Mouse (Mus musculus): ENCODE data around the gene Tor2a.

Tor2a gene

DNA sequence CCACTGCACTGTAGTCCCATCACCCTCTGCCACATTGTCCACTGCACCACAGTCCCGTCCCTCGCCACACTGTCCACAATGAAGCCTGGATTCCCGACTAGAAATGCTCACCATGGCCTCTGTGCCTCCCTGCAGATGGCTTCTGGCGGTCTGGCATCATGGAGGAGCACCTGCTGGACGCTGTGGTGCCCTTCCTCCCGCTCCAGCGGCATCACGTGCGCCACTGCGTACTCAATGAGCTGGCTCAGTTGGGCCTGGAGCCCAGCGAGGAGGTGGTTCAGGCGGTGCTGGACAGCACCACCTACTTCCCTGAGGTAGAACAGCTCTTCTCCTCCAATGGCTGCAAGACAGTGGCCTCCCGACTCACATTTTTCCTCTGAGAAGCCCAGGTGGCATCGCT lies 4.3 kb downstream of the Tor2a start:
- DNase-seq (ENCODE audit: low read depth in 2 of 2, low spot score in 2 of 2) = no peak

- DNase-seq (ENCODE audit: low read depth in 2 of 2, low spot score in 2 of 2) = no peak
Measured at GRCm38 (mm10) chr2:32761859-32762258, 4.8 kb downstream of the Tor2a start.

- no peak for DNase-seq (ENCODE audit: low read depth in 2 of 2, low spot score in 2 of 2)
Measured at GRCm38 (mm10) chr2:32763353-32763752, 6.3 kb downstream of the Tor2a start.

GRCm38 (mm10) chr2:32767241-32767640 lies 10.2 kb downstream of the Tor2a start:
- DNase-seq (ENCODE audit: low read depth in 2 of 2, low spot score in 2 of 2) = no peak

GRCm38 (mm10) chr2:32768661-32769285 lies 11.7 kb downstream of the Tor2a start:
- DNase-seq (ENCODE audit: low read depth in 2 of 2, low spot score in 2 of 2) = no peak

- DNase-seq (ENCODE audit: low read depth in 2 of 2, low spot score in 2 of 2) = no peak
Measured at GRCm38 (mm10) chr2:32769327-32770085, 12.5 kb downstream of the Tor2a start.

DNA sequence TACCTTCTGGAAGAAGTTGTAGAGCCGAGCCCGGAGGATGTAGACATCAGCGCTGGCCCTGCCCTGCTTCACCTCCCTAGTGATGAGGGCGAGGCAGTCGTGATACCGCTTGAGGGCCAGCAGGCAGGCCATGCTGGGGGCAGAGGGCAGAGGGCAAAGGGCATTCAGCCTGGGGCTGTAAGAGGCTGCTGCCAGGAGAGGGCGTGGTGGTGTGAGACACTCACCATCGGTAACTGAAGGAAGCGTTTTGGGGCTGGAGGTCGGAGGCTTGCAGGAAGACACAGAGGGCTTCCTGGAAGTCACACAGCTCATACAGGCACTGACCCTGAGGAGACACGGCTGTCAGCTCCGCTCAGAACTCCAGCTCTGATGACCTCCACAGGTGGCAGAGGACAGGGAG lies 14.9 kb downstream of the Tor2a start:
- no peak for DNase-seq (ENCODE audit: low read depth in 2 of 2, low spot score in 2 of 2)

DNA sequence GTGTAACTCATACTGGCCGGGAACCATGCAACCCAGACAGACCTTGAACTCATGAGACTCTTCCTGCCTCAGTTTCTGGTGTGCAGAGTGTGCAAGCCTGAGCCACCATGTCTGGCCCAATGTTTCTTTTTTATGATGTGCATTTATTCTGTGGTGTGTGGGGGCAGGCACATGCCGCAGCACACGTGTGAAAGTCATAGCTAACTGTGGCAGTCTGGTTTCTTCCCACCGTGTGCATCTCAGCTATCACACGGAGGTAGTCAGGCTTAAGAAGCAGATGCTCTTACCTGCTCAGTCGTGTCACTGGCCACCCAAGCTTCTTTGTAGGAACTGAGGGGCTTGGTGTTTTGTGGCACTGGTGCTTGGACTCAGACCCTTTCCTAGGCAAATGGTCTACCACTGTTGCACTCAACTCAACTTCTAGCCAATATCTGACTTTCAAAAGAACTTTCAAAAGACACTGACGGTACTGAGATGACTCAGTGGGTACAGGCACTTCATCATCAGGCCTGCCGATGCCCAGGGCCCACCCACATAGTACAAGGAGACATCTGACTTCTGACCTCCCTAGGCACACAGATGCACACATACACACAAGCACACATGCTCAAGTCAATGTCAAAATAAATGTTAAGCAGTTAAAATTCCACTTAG lies 15.7 kb downstream of the Tor2a start:
- DNase-seq (ENCODE audit: low read depth in 2 of 2, low spot score in 2 of 2) = no peak

GRCm38 (mm10) chr2:32775359-32776074 lies 18.5 kb downstream of the Tor2a start, which contains the start of the genes Ttc16 and Ptrh1:
Gene Ttc16 (minus strand): TSS chr2:32775633.
Gene Ptrh1 (plus strand): TSS chr2:32775786.
- DNase-seq (ENCODE audit: low read depth in 2 of 2, low spot score in 2 of 2) = peak; percentile 93 to 97

GRCm38 (mm10) chr2:32776192-32776591 lies 19.2 kb downstream of the Tor2a start:
- no peak for DNase-seq (ENCODE audit: low read depth in 2 of 2, low spot score in 2 of 2)

DNA sequence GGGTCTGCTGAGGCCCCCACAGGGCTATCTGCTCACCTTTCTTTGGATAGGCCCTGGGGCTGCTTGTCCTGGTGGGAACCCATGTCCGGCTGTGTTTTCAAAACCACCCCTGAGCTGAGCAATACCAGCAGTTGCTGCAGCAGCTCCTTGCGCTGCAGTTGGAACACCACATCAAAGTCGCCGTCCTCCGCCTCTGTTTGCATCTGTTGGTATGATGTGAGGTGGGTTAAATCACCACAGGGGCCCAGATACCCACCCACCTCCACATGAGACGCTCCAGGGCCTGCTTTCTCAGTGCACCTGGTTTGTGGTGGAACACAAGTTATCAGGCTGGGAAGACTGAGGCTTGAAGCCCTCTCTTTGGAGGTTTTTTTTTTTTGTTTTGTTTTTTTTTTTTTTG lies 21.0 kb downstream of the Tor2a start:
- peak in 1 of 2 experiments; percentile 23 for DNase-seq (ENCODE audit: low read depth in 2 of 2, low spot score in 2 of 2)

DNA sequence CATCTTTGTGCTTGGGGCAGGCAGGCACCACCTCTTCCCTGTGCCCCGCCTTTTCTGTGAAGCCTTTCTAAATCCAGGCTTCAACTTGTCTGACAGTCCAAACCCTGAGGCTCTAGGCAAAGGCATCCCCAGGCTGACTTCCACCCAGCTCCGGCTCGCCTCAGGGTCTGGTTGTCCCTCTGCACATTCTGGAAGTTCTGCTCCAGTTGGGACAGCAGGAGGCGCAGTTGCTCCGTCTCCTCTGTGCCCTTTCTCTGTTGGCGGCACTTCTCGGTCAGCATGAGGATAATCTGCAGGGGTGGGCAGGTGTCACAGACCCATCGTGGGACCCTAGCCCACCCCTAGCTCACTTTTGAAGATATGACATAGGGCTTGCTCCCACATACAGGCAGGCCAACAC lies 22.1 kb downstream of the Tor2a start:
- DNase-seq (ENCODE audit: low read depth in 2 of 2, low spot score in 2 of 2) = no peak

- no peak for DNase-seq (ENCODE audit: low read depth in 2 of 2, low spot score in 2 of 2)
Measured at GRCm38 (mm10) chr2:32779714-32780113, 22.7 kb downstream of the Tor2a start.

DNA sequence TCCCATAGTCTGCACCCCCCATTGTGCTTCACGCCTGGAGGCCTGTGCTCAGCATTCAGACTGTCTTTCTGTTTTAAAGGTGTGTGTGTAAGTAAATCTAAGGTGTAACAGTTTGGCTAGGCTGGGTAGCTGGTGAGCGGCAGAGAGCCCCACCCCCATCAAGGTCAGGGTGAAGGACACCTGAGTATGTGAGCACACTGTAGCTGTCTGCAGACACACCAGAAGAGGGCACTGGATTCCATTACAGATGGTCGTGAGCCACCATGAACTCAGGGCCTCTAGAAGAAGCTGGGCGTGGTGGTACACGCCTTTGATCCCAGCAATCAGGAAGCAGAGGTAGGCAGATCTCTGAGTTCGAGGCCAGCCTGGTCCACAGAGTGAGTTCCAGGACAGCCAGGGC lies 24.7 kb downstream of the Tor2a start:
- no peak for DNase-seq (ENCODE audit: low read depth in 2 of 2, low spot score in 2 of 2)

GRCm38 (mm10) chr2:32784048-32784681 lies 27.1 kb downstream of the Tor2a start, which contains the start of gene Cfap157:
Gene Cfap157 (minus strand): TSS chr2:32784428.
- DNase-seq (ENCODE audit: low read depth in 2 of 2, low spot score in 2 of 2) = no peak

GRCm38 (mm10) chr2:32787176-32787575 lies 30.1 kb downstream of the Tor2a start:
- no peak for DNase-seq (ENCODE audit: low read depth in 2 of 2, low spot score in 2 of 2)

DNA sequence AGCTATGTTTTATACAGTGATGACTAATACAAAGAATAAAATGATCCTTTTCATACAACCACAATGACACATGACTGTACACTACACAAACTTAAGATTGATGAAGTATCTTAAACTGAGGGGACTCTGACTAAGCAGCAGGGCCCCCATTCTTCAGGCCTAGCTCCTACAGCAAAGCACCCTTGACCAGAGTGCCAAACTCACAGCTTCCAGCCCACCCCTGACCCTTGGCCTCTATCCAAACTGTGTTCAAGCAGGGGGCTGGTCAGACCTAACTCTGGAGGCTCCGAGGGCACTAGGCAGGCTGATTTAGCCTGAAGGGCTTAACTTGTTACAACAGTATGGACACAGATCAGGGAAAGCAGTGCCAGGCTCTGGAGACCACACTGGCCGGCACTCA lies 31.5 kb downstream of the Tor2a start:
- DNase-seq (ENCODE audit: low read depth in 2 of 2, low spot score in 2 of 2) = no peak

DNA sequence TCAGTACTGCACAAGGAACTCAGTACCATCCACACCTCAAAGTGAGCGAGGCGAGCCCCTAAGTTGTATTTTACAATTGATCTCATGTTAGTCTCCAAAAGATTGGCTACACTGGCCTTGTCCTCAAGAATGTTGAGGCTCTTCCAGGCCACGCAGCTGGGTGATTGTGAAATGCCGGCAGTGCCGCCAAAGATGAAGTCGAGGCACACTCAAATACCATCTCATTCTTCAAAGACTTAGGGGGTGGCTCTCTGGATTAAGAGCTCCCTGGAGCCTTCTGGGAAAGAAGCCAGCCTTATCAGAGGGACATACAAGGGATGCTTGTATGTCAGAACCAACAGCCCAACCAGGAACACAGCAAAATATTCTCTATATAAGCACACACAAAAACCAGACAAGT lies 34.3 kb downstream of the Tor2a start:
- DNase-seq (ENCODE audit: low read depth in 2 of 2, low spot score in 2 of 2) = no peak

DNA sequence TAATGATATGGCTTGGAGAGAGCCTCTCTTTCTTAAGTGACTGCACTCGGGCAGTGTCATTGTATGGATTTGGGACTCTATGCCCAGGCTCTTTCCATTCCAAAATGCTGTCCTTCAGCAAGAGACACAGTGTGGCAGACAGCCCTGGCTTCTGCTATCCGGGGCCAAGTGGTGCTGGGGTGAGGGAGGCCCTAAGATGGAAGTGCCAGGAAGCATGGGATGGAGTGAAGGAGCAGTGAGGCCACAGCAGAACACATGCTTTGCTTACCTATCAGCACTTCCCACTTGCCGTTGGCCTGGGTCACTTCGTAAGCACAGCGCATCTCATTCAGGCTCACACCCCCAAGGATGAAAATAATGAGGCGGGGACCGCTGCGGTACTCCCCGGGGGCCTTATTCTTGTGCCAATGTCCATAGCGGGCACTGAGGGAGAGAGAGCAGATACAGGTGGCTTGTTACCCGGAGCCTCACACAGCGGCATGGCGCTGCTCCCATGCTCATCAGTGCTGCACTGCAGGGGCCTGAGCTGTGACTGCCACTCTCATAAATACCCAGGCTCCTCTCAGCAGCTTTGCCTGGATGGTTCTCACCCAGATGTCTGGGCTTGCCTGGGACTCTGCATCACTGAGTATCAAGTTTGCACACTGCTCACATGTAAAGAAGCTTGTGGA lies 38.8 kb downstream of the Tor2a start:
- no peak for DNase-seq (ENCODE audit: low read depth in 2 of 2, low spot score in 2 of 2)

- DNase-seq (ENCODE audit: low read depth in 2 of 2, low spot score in 2 of 2) = no peak
Measured at GRCm38 (mm10) chr2:32798251-32798962, 41.4 kb downstream of the Tor2a start.
